Mouse (Mus musculus) liver, adult (tissue): ENCODE measurements around the gene Anxa6.

Experiments
- GATA4 ChIP-seq: IDR thresholded peaks from 2 replicates; pipeline ENCODE4 v1.6.1; 2014; ENCODE audit warnings: mild to moderate bottlenecking, low read length; ENCODE audit not compliant: insufficient replicate concordance

Gene Anxa6

GRCm38 (mm10) chr11:55041348-55041747 is 8.1 kb upstream of the Anxa6 start:
- no peak for TF ChIP-seq GATA4

GRCm38 (mm10) chr11:55039591-55039990 is 6.3 kb upstream of the Anxa6 start:
- no peak for TF ChIP-seq GATA4

DNA sequence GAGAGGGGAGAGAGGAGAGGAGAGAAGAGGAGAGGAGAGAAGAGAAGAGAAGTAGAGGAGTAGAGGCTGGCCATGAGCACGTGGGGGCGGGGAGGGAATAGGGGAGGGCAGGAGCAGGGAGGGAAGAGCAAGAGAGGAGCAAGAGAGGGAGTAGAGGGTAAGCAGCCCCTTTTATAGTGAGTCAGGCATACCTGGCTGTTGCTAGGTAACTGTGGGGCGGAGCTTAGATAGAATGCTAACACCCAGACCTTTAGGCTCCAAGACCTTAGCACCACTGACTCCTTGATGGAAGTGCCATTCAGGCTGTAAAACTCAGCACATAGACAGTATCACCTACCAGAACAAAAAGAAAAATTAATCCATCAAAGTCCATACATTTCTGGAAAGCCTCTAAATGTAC is 3.4 kb upstream of the Anxa6 start:
- no peak for TF ChIP-seq GATA4

DNA sequence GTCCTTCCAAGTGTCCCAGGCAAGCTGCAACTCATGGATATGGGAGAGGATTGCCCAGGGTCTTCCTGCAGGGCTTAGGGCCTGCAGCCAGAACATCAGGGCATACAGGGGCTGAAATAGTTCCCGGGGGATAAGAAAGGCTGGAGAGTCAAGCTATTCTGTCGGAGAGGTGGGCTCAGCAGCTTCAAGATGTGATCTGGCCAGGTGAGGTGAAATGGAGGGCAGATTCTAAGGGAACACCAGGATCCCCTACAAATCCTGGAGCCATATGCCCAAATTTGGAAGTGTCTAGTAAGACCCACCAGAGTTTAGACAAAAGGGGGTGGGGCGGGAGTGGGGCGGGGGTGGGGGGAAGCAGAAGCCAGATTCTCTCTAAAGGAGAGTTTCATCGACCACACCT is 959 bp downstream of the Anxa6 start:
- no peak for TF ChIP-seq GATA4

- no peak for TF ChIP-seq GATA4
Observed at GRCm38 (mm10) chr11:55031991-55032280, 1.3 kb downstream of the Anxa6 start.

- TF ChIP-seq GATA4: no peak
Observed at GRCm38 (mm10) chr11:55031211-55031990, 1.8 kb downstream of the Anxa6 start.

DNA sequence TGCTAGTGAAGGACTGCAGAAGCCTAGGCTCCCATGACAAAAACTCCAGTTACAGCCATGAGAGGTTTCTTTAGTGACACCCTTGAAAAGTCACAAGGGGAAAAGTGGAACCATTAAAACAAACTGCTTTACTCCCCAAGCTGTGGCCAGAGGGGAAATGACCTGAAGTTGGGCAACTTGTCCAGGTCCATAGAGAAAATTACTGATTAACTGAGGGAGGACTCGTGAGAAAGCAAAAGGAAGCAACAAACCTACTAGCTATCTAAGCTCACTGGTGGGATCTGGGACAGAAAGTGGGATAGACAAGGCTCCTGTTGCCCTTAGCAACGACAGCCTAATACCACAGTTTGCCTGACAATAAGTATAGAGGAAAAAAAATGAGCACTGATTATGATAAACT is 4.7 kb downstream of the Anxa6 start:
- no peak for TF ChIP-seq GATA4

DNA sequence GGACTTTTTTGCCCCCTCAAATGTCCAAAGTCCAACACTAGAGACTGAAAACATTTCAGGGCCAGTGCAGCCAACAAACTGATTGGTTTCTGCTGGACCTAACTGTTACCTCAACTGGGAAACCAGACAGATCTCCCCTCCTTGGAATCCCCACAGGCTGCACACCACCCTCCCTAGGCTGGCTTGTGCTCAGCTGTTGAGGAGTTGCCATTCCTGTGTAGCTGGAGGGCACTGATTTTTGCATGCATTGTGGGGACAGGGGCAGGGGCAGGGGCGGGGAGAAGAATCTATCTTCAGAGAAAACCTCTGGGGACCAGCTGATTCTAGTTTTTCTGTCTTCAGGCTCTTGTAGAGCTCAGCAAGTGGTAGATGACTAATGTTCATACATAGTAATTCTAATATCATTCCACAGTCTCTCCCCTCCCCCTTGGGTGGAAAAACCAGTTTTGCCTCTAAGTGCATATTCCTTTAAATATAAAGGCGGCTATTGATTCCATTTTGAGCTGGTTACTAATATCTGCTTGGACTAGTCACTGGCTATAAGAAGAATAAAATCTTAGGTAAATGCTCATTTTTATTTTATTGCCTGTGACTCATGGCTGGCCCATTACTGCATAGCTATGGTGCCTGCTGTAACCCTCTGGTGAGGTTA is 5.9 kb downstream of the Anxa6 start:
- TF ChIP-seq GATA4: no peak

DNA sequence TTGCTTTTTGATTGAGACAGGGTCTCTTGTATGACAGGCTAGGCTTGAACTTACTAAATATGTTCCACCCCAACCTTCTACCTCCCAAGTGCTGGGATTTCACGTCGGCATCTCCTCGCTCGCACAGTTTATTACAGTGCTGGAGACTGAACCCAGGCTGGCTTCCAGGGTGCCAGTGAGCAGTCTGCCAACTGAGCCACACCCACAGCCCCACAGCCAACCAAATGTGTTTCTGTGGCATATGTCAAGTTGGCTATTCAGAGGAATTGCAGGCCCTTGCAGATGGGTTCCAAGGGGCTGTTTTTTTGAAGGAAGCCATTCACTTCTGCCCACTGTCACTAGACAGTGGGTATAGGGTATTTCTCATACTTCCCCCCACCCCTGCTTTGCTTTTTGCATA is 7.3 kb downstream of the Anxa6 start:
- no peak for TF ChIP-seq GATA4

DNA sequence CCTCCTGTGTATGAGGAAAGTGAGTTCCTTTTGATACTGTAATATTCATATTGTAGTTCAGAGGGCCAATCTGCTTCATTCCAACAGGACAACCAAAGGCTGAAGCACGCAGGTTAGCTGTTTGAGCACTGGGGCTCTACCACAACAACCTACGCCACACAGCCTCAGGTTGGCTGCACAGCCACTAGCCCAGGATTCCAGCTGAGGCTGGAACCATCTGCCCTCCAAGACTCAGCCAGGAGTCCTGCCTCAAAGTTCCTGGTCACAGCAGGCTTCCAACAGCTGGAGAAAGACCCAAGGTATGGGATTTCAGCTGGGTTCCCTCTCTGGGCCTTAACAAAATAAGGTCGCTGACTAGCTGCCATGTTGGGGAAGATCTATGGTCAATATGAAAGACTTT is 9.7 kb downstream of the Anxa6 start:
- no peak for TF ChIP-seq GATA4

- TF ChIP-seq GATA4: peak; percentile 52; the same call in 1 of the 2 replicates
Observed at GRCm38 (mm10) chr11:55023049-55023564, 10.1 kb downstream of the Anxa6 start.

- TF ChIP-seq GATA4: no peak
Observed at GRCm38 (mm10) chr11:55022508-55022907, 10.7 kb downstream of the Anxa6 start.

DNA sequence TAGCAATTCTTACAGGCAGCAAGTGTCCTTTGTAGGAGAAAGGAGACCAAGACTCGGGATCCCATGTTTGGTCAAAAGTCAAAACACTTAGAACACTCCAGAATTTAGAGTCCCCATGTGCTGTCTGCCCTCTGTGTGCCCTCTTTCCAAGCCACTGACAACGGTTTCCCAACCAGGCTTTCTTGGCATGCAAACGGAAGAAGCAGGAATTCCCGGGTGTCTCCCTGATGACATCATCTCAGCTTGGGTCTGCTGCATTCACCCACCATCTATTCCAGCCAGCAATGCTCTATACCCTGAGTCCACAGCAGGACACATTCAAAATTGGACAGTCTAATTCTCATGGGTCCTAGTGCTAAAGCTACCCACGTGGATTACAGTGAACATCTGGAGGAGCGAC is 11.4 kb downstream of the Anxa6 start:
- no peak for TF ChIP-seq GATA4

DNA sequence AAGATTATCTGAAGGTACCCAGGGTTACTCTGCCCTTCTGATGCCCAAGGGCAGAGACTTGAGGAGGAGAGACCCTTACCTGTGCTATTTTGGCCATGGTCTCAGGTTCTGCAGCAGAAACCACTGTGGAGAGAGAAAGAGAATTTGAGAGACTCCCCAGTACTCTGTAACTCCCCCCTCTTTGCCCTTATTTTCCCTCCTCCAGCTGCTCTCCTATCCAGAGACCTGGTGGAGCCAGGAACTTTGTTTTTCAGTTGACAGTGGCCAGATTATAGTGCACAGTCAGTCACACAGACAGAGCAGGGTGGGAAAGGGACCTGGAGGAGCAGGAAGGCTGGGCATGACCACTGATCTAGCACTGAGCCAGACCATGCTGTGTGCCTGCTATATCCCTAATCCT is 11.8 kb downstream of the Anxa6 start:
- TF ChIP-seq GATA4: no peak

GRCm38 (mm10) chr11:55019711-55020110 is 13.5 kb downstream of the Anxa6 start:
- TF ChIP-seq GATA4: no peak

GRCm38 (mm10) chr11:55018034-55018433 is 15.2 kb downstream of the Anxa6 start:
- no peak for TF ChIP-seq GATA4

GRCm38 (mm10) chr11:55017201-55017600 is 16.0 kb downstream of the Anxa6 start:
- no peak for TF ChIP-seq GATA4
